Mouse (Mus musculus) embryonic fibroblast, embryonic 13.5 days (primary cell): ENCODE results near the gene Lmna.

ENCODE experiments used
- CTCF ChIP-seq: IDR thresholded peaks from 2 replicates; pipeline ENCODE4 v1.5.1; 2011; ENCODE audit warnings: mild to moderate bottlenecking, control low read depth, low read length, moderate library complexity, borderline replicate concordance; ENCODE audit not compliant: insufficient read depth
- POLR2A ChIP-seq: IDR thresholded peaks from 2 replicates; pipeline ENCODE4 v1.6.1; 2011; ENCODE audit warnings: low read depth, mild to moderate bottlenecking, control low read depth, low read length, moderate library complexity

GRCm38 (mm10) chr3:88527565-88527964 is 17.8 kb upstream of the Lmna start:
- no peak for TF ChIP-seq CTCF
- TF ChIP-seq POLR2A = no peak
